Mouse (Mus musculus): ENCODE results near the gene Gm44503. TPM values are rescaled to one million over a fixed set of nuclear protein-coding genes. Genes with fewer than 3 reads are reported as not detected.

The Gm44503 gene
- total RNA-seq, 2 experiments from 2014 or later, result not detected

DNA sequence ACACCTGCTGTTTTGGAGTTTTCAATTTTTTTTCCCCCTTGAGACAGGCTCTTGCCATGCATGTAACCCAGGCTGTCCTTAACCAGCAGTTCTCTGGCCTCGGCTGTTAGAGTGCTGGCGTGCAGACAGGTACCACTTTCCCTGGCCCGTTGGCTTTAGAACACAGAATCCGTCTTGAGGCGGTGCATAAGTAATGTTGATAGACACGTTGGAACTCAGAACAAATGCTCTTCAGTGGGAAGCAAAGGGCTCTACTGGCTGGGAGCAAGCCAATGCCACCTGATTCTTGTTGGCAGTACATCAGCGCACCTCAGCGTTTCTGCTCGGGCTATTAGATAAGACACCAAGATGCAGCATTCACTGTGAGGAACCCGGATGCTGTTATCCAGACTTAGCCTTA, 61.2 kb downstream of the Gm44503 start:
- no peak for ATAC-seq (replicated peaks; ENCODE audit: low FRiP score, poor library complexity, severe bottlenecking)

- no peak for ATAC-seq (replicated peaks; ENCODE audit: low FRiP score, poor library complexity, severe bottlenecking)
These were observed 62.0 kb downstream of the Gm44503 start for GRCm38 (mm10) chr9:73020566-73021097.

DNA sequence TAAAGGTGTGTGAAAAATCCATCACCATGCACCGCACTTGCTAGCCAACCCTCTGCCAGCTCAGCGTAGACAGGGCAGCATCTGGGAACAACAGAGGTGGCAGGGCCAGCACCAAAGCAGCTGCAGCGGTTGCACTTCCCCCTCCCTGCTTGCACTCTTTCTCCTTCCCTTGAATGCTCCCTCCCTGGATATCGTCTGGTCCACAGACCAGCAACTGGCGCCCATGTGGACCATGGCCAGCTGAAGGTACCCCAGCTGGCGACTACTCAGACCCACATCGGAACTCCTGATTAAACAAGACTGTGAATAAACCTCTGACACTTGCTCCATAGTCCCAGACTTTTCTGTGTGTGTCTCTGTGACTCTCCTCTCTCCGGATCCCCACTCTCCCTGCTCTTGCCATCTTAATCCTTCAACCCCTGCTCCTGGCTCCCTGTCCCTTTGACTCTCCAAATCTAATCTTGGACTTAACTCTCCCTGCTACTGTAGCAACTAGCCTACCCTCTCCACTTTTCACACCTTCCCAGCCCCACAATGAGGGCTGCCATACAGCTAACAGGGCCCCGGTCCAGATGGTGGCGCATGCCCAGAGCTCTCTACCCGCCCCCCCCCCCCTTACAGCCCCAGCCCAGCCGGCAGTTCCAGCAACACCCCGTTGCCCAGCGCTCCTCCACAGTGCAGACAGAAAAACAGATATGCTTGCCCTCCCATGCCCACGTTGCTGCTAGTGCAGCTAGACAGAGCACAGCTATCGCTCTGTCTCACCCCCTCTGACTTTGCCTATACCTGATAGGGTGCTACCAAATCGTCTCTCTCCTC, 67.4 kb downstream of the Gm44503 start:
- no peak for ATAC-seq (replicated peaks; ENCODE audit: low FRiP score, poor library complexity, severe bottlenecking)

GRCm38 (mm10) chr9:73030443-73030842, 71.8 kb downstream of the Gm44503 start:
- no peak for ATAC-seq (replicated peaks; ENCODE audit: low FRiP score, poor library complexity, severe bottlenecking)

- no peak for ATAC-seq (replicated peaks; ENCODE audit: low FRiP score, poor library complexity, severe bottlenecking)
These were observed 72.8 kb downstream of the Gm44503 start for GRCm38 (mm10) chr9:73031421-73031820.

GRCm38 (mm10) chr9:73033406-73033805, 74.8 kb downstream of the Gm44503 start:
- ATAC-seq (replicated peaks; ENCODE audit: low FRiP score, poor library complexity, severe bottlenecking), result no peak

DNA sequence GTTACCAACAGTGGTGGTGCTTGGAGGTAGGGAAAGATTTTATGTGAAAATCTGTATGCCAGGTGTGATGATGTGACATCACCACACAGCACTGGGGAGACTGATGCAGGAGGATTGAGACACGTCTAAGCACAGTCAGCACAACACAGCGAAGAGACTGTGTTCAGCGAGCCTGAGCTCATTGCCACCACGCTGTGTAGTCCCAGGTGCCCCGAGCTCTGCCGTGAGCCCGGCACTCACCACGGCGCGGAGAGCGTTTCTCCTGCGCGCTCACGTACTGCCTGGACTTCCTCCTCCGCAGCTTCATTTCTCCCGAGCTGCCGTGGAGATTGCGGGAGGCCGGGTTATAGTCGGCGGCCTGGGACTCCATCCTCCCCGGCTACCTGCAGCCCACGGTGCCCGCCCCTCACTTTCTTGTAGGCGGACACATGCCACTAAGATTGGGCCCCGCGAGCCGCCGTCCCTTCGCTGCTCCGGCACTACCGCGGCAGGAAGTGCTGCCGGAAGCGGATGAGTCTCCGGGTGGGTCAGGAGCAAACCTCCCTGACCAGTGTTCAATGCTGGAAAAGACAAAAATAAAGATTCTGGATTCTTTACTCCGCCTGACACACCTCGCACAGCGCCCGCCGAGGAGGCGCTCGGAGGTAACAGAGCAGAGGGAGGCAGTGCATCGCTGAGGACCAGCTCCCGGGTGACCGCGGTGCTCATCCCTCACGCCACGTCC, 80.7 kb downstream of the Gm44503 start:
- peak; percentile 92 for ATAC-seq (replicated peaks; ENCODE audit: low FRiP score, poor library complexity, severe bottlenecking)

DNA sequence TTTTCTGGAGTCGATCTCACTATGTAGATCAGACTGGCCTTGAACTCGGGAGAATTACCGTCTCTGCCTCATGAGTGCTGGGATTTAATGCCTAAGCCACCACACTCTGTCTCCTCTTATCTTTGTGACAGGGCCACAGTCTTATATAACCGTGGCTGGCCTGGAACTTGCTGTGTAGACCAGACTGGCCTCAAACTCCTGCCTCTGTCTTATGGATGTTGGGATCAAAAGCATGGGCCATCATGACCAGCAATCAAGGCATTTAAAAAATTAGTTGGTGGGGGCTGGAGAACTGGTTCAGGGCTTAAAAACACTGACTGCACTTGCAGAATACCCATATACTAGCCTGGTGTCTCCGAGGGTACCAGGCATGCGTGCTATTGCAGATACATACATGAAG, 81.4 kb downstream of the Gm44503 start, which contains the start of gene Pigb:
Pigb (minus strand) TSS at position 299 of the 400 bp plus-strand sequence.
- no peak for ATAC-seq (replicated peaks; ENCODE audit: low FRiP score, poor library complexity, severe bottlenecking)

GRCm38 (mm10) chr9:73044146-73045079, 85.8 kb downstream of the Gm44503 start, which contains the start of gene Rab27a:
Gene Rab27a (plus strand): TSS chr9:73044854.
- peak; percentile 71 for ATAC-seq (replicated peaks; ENCODE audit: low FRiP score, poor library complexity, severe bottlenecking)

DNA sequence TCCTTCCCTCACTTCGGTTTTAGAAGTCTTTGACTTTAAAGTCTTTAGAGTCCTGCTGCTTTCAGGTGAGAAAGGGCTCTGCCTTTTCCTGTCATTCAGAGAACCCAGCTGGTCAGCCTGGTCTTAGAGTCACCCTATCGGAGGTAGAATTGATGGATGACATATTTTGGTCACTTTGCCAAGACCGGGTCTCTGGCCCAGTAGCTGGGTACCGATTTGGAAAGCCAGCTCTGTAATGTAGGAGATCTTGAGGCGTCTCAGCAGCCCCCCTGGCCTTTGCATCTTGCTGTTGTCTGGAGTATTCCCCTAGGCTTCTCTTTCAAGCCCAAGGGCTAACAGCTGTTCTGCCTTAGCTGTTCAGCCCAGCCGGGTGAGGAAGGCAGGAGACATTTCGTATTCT, 86.6 kb downstream of the Gm44503 start:
- ATAC-seq (replicated peaks; ENCODE audit: low FRiP score, poor library complexity, severe bottlenecking), result no peak

GRCm38 (mm10) chr9:73045711-73046110, 87.1 kb downstream of the Gm44503 start:
- no peak for ATAC-seq (replicated peaks; ENCODE audit: low FRiP score, poor library complexity, severe bottlenecking)

GRCm38 (mm10) chr9:73047906-73048305, 89.3 kb downstream of the Gm44503 start:
- no peak for ATAC-seq (replicated peaks; ENCODE audit: low FRiP score, poor library complexity, severe bottlenecking)

- ATAC-seq (replicated peaks; ENCODE audit: low FRiP score, poor library complexity, severe bottlenecking), result no peak
These were observed 90.3 kb downstream of the Gm44503 start for GRCm38 (mm10) chr9:73048927-73049326.

DNA sequence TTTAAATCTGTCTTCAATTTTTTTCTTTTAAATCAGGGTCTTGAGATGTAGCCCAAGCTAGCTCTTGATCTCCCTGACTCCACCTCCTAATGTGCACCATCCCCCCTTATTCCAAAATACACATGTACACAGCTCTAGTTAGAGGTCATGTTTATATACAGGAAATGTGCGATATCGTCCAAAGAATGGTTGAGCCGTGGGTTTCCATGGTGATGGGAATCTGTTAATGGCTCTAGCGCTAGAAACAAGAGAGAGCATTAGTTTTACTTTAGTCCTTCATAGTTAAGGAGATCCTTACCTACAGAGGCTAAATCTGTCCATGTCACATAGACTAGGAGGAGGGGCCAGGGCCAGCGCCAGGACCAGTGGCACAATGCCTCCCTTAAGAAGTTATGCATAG, 91.2 kb downstream of the Gm44503 start:
- ATAC-seq (replicated peaks; ENCODE audit: low FRiP score, poor library complexity, severe bottlenecking), result no peak

DNA sequence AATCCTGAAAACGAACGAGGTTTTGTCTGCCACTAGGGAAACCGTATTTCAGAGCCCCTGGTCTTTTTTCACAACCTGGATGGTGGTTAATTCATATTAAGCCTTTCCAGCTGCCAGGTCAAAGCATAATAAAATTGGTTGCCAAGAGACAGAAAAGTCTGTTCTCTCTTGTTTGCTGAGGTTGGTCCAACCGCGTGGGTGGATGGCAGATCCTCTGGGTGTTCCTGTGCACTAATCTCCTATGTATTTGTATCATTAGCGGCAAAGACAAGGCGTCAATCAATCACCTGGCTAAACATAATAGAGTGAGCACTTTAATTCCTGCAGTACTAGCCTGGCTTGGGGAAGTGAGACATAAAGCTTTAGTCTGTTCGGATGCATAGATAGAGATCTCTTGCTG, 92.0 kb downstream of the Gm44503 start:
- ATAC-seq (replicated peaks; ENCODE audit: low FRiP score, poor library complexity, severe bottlenecking), result no peak

DNA sequence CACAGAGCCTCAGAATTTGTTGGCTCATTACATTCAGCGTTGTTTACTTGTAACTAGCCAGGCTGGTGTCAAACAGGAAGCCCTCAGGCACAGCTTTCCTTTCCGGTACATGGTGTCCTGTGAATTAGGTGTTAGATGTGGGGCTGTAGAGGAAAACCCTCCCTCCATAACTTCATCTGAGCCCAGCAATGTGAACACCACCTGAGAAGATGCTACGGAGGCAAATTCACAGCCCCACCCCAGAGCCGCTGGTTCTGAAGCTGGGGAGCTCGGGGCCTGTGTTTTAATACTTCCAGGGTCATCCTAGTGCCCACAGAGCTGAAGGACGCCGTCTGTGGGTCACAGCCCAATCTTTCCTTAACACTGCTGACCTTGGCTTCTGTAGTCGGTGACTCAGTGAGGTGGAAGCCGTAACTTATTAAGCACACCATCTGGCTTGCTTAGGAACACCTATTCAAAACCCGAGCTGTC, 96.8 kb downstream of the Gm44503 start:
- ATAC-seq (replicated peaks; ENCODE audit: low FRiP score, poor library complexity, severe bottlenecking), result no peak

DNA sequence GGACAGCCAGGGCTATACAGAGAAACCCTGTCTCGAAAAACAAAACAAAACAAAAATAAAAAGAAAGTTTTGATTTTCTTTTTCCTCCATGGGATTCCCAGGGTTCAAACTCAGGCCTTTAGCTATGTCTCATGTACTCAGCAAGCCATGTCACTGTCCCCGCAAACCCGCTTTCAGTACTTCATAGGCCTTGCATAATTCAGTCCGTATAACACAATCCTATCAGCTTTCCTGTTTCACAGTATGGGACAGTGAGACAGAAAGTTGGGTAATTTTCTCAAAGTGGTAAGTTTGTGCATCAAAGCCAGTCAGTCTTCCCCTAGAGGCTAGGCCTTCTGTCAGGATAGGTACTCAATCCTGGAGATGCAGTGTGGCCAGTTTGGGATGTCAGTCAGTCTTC, 100.6 kb downstream of the Gm44503 start:
- ATAC-seq (replicated peaks; ENCODE audit: low FRiP score, poor library complexity, severe bottlenecking), result no peak

GRCm38 (mm10) chr9:73063621-73064290, 105.1 kb downstream of the Gm44503 start:
- no peak for ATAC-seq (replicated peaks; ENCODE audit: low FRiP score, poor library complexity, severe bottlenecking)

All from erythroblast, adult 5-6 weeks (primary cell).